Mouse (Mus musculus) ZHBTc4 (cell line): ENCODE data around the gene Cdc42bpb.

Source experiments
- DNase-seq: peaks from one replicate; pipeline ENCODE4 v3.0.0-alpha.2; 2011; ENCODE audit warnings: low read depth, low spot score

Cdc42bpb gene

DNA sequence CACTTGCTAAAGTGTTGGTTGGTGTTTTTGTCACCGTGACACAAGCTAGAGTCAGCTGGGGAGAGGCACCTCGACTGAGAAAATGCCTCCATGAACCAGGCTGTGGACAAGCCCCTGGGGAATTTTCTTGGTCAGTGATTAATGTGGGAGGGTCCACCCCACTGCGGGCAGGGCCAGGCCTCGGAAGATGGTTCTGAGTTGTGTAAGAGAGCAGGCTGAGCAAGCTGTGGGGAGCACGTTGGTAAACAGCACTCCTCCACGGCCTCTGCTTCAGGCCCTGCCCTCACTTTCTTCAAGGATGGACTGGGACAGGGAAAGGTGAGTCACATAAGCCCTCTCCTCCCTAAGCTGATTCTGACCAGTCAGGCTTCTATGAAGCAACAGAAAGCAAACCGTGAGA lies 36.8 kb downstream of the Cdc42bpb start:
- DNase-seq, result no peak

DNA sequence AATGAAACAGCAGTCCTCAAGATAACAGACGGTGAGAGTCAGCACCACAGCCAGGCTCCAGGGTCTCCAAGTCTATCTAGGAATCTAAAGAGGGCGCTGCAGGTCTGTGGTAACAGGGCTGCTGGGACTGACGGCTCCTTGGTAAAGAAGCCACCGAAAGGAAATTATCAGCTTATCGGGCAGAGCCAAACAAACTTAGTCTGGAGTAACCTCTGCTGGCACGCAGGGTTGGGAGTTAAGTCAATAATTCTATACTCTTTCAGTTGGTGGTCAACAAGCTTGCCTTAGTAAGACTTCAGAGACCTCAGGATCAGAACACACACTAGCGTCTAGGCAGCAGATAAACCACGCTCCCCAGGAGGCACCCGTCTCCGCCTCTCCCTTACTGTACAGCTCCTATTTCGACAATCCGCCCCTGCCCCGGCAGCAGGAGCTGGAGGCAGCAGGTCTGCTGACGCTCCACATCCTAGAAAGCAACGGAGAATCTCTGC lies 39.6 kb downstream of the Cdc42bpb start:
- DNase-seq, result no peak

DNA sequence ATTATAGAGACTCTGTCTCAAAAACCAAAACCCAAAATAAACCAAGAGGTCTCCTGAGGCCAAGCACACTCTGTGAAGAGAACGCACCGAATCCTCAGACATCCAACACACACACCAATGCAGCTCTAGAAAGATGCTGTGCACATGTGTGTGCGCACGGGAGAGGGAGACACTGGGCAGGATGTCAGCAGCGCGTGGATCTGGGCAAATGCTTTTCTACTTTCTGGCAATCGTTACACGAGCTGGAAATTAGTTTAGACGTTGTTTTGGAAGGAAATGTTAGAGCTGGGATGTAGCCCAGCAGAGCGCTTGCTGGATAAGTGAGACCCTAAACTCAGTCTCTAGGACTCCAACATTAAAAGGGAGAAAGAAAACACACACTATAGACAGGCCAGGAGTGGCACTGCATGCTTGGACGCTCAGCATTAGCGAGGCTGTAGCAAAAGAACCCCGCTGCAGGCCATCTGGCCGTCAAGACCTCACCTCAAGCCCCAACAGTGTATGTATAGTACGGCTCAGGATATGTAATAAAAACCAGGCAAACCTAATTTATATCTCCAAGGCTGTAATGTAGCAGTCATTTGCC lies 44.4 kb downstream of the Cdc42bpb start:
- no peak for DNase-seq

DNA sequence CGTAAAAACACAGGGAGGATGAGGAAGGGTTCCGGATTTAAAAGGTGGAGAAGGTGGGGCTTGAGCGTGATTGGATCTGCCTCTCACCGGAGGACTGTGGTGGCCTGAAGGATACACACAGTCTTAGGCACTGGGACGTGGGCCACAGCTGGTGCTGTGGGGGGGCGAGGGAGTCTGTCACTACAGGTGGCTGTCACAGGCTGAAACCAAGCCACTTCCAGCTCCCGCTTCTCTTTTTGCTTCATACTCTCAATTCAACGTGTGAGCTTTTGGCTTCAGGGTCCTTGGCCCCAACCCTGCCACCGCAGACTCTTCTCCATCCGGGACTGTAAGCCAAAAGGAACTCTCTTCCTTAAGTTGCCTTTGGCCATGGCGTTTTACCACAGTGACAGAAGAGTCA lies 45.1 kb downstream of the Cdc42bpb start:
- no peak for DNase-seq

DNA sequence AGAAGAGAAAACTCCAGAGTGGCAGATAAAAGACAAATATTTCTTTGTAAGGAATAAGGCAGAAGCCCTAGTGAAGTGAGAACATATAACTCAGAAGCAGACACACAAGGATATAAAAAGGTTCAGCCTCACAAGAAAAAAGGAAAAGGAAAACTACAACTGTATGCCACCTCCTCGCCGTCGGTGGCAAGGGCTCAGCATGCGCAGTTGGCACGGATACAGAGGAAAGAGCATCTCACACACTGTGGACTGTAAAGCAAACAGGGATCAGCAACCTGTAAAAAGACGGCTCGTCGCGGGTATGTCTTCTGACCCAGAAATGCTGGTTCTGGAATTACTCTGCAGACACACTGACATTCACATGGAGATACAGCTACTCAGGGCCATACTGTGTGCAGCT lies 45.9 kb downstream of the Cdc42bpb start:
- DNase-seq, result no peak

DNA sequence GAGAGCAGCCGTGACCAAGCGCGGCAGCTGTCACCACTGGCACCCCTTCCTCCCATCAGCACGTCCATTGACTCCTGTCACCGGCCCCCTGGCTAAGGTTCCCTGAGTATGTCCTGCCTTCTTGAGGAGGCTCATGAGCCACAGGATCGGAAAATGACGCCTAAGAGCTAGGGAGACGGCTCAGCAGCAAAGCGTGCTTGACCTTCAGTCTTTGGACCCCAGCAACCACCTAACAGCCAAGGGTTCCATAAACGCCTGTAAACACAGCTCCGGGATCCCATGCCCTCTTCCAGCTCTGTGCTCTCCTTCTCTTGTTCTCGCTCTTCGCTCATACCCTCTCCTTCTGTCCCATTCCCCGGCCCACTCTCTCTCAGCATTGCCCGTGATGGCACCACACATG lies 48.2 kb downstream of the Cdc42bpb start:
- no peak for DNase-seq

DNA sequence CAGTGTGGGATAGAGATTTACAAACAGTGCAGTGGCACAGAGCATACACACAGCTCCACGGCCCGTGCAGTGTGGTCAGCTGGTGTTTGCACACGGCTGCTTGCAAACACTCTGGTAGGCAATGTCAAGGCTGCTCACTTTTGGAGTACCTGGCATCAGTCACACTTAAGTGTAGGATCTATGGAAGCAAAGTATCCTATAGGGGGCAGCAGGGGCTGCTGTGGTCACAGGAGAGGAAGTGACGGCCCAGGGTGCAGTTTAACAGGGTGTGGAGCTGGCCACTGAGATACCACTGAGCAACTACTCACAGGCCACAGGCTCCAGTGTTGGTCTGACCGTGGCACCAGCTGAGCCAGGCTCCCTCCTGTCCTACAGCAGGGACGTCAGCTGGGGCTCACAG lies 49.2 kb downstream of the Cdc42bpb start:
- DNase-seq, result no peak

DNA sequence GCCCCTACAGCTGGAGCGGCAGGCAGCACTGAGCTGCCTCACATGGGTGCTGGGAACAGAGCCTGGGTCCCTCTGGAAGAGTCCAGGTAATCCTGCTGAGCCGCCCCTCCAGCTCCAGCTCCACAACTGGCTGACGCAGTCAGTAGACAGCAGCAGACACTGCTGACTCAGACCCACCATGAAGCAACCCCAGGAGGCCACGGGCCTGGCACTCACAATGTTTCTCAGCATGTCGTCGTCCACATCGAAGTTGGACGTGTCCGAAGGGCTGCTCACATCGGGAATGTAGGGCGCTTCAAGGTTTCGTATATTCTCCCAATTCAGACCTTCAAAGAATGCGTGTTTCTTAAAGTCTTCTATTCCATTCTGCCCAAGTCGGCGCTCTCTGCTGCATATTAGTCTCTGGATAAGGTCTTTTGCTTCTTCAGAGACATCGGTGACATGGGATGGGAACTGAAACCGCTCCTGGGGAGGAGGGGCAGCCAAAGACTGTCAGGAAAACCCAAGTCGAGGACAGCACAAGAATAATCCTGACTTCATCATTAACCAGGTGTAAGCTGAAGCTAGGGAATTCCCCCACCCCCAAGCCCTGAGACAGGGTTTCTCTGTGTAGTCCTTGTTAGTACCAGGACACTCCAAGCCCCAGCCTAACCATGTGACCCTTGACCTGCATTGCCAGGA lies 51.6 kb downstream of the Cdc42bpb start:
- no peak for DNase-seq

DNA sequence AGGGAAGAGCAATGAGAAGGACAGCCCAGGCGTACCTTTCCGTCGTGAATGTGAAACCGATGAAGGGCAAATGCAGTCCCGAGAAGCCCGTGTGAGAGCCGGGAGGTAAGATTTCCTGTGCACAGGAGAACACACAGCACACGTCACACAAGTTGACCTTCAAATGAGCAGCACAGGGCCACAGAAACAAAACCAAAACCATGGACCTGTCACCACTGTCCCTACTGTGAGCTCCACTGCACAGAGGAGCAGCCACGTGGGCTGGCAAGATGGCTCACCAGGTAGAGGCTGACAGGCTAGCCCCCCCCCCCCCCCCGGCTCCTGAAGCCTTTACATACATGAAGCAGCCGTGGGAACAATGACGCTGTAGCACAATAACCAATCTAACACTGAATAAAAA lies 52.6 kb downstream of the Cdc42bpb start:
- DNase-seq, result no peak

DNA sequence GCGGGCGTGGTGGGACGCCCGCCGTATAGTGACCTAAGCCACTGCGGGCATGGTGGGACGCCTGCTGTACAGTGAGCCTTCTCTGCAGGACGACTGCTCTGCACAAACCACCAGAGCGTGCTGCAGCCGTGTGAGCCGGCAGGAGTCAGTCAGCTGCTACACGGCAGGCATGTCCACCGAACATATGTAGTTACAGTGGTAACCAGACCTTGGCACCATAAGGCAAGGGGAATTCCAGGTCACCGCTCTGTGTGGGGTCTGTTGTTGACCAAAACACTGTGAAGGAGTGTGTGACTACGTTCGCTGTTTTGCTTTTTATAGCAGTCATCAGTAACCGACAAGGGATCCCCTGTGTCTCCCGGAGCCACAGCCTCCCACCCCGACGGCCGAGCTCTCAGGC lies 53.0 kb downstream of the Cdc42bpb start:
- DNase-seq, result no peak

DNA sequence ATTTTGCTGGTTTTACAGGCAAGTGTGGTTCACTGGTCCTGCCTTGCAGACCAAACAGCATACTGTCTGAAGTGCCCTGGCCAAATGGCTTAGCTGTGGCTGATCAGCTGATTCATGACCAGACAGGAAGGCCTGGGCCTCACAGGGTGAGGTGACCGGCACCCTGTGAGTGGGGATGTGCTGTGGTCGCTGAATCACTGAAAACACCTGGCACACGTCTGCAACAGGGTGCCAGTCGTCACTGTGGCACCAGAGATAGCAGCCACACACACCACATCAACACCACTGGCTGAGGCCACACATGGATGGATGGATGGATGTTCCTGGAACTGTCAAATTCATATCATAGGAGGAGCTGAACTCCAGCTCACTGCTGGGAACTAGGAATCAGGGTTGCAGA lies 54.1 kb downstream of the Cdc42bpb start:
- DNase-seq, result no peak

DNA sequence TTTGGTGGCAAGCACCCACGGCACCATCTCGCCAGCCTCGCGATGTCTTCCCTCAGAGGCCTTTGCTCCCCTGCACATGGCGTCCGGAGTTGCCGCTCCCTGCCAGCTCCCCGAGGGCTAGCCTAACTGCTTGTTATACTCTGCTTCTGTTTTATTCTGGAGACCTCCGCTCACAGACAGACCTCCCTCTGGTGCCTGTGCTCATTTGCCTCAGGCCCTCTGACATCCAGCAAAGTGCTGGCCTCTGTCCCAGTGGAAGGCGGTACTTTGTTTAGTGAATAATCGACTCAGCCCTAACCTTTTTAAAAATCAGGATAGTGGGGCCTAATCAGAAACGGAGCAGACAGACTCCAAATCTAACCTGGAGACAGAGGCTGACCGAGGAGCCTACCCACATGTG lies 55.7 kb downstream of the Cdc42bpb start:
- DNase-seq, result no peak

DNA sequence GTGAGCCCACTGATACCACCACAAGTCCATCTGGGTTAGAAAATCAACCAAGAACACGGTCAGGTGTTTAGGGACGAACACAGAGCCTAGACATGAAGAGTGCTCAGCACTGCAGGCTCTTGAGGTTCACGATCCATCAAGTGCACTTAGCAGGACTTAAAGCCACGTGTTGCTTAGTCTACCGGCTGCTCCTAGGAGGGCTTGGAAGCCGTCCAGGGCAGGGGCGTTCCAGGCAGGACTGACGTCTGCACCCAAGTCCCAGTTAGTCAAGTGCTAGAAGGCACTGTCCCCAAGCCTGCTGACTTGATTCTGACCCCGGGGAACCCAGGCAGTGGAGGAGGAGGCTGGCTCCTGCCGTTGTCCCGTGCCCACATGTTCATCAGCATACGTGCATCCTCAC lies 57.0 kb downstream of the Cdc42bpb start:
- no peak for DNase-seq

DNA sequence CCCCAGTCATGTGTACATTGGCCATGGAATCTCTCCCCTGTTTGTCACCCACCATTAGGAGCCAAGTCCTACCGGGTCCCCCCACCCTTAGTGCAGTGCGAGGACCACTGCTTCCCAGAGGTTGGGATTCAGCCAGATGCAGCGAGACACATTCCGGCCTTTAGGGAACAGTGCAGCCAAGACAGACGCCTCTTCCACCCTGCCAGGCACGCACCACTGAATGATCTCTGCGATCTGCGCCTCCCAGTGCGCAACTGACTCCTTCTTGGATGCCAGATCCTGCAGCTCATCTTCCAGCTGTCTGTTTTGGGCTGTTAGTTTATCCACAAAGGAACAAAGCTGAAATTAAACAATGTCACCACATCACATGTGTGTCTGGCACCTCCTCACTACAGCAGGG lies 59.8 kb downstream of the Cdc42bpb start:
- no peak for DNase-seq

DNA sequence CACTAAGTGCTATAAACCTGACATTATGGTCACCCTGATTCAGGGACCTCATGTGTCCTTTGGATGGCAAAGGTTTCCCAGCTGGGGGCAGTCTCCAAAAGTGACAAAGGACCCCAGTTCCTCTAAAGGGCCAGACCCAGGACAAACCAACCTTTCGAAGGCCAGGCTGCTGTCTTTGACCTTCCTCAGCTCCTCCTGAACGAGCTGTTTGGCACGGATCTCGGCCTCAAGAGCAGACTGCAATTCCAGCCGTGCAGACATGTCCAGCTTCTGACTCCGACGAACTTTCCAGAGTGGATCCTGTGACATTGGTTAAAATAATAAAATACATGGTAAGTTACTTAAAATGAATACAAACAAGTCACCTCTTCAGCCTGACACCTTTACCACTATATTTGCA lies 63.2 kb downstream of the Cdc42bpb start:
- DNase-seq, result no peak

DNA sequence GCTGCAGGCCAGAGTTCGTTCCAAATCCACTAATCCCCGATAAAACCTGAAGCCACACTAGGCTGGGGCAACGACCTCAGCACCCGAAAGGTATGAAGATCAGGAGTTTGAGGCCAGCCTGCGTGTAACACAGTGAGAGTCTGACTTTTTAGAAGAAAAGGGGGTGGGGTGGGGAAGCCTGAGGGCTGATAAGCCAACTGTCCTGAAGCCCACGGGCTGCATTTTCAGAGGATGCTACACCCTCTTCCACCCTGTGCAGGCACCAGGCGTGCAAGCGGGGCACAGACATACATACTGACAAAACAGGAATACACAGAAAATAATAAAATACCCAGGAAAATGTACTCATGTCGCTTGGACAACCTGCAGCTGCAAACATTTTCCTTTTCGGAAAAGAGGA lies 65.7 kb downstream of the Cdc42bpb start:
- DNase-seq, result no peak

DNA sequence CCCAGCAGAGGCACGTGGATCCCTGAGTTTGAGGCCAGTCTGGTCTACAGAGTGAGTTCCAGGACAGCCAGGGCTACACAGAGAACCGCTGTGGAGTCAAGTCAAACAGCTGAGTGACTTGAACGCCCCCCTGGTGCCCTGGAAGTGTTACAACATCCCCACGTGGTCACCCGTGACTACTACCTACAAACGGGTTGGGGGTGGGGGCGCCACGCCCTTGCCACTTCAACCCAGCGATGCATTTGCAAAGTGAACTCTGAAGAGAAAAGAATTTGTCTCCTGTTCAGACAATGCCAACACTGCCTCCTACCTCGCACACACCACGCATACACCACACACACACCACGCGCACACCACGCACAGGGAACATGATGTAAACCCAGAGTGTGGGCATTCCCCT lies 67.6 kb downstream of the Cdc42bpb start:
- peak; percentile 71 for DNase-seq

DNA sequence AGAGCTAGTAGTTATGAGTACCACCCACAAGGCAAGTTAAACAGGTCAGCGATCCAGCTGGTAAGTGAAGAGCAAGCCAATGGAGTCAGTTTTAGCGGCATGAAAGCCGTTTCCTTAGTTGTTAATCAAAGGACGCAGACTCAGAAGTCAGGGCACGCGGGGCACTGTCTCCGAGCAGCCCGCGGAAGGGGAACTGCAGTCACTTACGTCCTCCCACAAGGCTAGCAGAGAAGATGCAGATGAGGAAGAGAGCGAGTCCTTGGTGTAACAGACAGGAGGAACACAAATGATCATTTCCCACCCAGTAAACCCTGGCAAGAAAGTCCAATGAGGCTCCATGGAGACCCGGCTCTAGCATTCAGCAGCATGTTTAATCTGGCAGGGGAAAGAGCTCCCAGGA lies 68.3 kb downstream of the Cdc42bpb start:
- no peak for DNase-seq

DNA sequence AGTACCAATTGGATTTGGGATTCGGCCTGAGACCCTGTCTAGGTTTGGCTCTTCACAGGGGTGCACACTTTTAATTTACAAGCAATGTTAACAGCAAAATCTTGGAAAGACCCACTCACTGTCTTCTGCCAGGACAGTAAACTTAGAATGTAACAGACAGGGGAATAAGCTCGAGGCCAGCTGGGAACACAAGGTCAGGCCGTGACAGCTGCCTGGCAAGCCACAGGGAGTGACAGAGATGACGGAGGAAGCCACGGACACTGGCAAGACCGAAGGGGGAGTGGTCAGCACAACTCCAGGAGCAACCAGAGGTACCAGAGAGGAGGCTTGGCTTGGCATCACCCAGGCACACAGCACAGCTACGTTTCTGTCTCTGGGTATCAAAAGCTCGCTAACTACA lies 70.7 kb downstream of the Cdc42bpb start:
- DNase-seq, result no peak

DNA sequence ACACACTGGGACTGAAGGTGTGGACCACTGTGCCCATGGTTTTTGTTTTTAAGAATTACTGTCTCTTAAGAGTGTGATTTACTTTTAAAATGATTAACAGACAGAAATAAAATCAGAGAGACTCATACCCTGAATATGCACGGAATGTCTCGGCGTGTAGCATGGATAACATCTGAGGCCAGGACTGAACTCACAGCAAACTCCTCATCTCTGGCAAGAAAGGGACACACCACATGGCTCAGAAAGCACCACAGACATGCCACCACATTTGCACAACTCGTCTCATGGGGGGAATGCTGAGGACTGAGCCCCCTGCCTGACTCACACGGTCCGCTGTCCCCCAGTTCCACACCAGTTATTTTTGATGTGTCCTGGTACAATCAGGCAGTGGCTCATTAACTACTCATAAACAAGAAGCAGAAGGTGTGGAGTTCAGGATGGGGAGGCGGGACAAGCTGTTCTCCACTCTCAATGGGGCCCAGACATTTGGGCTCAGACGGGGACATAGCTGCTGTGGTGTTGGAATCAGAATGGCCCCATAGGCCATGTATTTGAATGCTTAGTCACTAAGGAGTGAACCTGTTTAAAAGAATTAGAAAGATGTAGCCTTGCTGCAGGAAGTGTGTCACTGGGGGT lies 73.7 kb downstream of the Cdc42bpb start:
- DNase-seq, result no peak

DNA sequence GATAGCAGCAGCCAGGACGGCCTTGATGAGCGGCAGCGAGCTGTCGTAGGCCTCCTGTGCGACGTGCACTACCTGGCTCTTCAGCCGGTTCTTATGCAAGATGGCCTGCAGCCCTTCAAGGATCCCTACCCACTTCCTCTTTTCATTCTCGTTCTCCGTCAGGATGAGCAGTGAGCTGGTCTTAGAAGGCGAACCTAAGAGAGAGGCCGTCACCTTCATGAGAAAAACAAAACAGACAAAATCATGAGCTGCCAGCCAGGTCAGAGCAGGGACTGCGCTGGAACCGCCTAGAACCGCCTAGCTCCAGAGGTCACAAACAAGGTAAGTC lies 75.5 kb downstream of the Cdc42bpb start:
- peak; percentile 35 for DNase-seq

DNA sequence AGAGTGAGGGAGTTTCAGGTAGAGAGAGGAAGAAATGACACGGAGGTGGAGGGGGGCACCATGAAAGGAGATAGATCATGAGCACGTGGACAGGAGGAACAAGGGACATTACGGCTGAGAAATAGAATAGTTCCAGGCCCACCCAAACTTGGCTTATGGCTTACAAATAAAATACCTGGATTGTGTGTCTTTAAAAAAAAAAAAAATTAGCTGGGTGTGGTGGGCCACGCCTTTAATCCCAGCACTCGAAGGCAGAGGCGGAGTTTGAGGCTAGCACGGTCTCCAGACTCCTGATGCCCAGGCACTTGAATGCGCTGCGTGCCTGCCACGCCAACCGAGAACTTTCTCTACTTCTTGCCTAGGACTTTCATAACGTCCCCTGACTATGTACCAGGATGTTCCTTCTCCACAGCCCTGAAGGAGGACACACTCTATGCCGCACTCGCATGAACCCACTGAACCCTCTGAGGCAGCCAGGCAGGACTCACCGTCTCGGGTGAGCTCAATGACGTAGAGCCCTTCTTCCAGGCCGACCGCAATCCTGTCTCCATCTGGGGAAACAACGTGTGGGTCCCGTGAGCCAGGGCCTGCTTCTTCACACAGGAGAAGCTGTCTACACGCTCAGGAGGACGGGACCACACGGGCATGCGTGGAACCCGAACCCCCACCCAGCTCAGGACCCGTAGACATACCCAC lies 76.0 kb downstream of the Cdc42bpb start:
- no peak for DNase-seq

DNA sequence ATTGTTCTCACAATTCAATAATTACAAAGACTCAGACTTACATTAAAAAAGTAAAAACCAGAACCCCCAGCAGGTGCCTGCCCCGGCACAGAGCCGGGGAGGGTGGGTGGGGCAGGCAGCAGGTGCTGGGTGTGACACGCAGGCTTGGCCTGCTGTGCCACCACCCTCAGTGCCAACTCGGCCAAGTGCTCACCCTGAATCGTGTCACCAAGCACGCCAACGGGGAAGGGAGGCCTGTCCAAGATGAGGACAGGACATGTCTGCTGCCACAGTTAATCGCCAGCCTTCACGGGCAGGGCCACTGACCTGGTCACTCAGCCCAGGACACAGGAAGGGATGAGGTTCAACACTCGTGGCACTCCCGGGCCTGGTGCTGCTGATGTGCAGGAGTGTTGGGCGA lies 84.5 kb downstream of the Cdc42bpb start:
- DNase-seq, result no peak
